Mouse (Mus musculus) stomach, postnatal 0 days (tissue): ENCODE measurements around the gene Myh6.

Experiments
- CTCF ChIP-seq: IDR thresholded peaks from 2 replicates; pipeline ENCODE4 v1.5.1; 2016; ENCODE audit warnings: antibody characterized with exemption, low read depth, mild to moderate bottlenecking, moderate library complexity
- EP300 ChIP-seq: optimal IDR thresholded peaks from 2 replicates; pipeline ENCODE3; 2016; ENCODE audit warnings: antibody characterized with exemption

DNA sequence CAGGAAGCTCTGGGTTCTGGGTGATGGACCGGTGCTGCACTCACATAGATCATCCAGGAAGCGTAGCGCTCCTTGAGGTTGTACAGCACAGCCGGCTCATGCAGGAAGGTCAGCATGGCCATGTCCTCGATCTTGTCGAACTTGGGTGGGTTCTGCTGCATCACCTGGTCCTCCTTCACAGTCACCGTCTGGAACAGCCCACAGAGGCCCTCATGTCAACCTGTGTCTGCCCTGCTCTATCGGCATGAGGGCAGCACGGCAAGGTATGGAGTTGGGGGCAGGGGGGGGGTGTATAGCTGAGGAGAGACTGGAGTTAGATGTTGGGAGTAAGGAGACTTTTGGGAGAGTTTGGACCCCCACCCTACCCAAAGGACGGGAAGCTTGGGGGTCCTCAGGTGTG lies 25.5 kb upstream of the Myh6 start:
- TF ChIP-seq EP300: no peak
- no peak for TF ChIP-seq CTCF
